Mouse (Mus musculus): ENCODE data around the gene Slc22a23. TPM values are rescaled to one million over a fixed set of nuclear protein-coding genes. Genes with fewer than 3 reads are reported as not detected.

The Slc22a23 gene
- total RNA-seq, 1 experiment from 2014 or later = 0.19 TPM

DNA sequence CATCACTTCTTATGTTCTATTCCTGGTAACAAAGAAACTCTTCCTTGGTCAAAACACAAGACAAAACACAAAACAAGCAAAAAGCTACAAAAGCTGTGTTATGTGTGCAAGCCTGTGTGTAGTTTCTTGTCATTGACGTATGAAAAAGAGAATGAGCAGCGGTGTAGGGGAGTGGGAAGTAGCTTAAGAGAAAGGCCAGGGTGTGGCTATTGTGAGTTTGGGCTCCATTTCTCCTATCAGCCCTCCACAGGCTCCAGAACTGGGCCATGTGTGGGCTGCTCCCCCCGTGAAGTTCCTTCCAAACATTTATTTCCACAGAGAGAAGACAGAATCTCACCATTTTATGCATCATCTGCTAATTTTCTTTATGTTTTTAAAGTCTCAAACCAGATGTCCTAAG is 91.2 kb downstream of the Slc22a23 start:
- no peak for ATAC-seq (replicated peaks; ENCODE audit: insufficient number of reproducible peaks, low FRiP score, low TSS enrichment, poor library complexity, severe bottlenecking)

DNA sequence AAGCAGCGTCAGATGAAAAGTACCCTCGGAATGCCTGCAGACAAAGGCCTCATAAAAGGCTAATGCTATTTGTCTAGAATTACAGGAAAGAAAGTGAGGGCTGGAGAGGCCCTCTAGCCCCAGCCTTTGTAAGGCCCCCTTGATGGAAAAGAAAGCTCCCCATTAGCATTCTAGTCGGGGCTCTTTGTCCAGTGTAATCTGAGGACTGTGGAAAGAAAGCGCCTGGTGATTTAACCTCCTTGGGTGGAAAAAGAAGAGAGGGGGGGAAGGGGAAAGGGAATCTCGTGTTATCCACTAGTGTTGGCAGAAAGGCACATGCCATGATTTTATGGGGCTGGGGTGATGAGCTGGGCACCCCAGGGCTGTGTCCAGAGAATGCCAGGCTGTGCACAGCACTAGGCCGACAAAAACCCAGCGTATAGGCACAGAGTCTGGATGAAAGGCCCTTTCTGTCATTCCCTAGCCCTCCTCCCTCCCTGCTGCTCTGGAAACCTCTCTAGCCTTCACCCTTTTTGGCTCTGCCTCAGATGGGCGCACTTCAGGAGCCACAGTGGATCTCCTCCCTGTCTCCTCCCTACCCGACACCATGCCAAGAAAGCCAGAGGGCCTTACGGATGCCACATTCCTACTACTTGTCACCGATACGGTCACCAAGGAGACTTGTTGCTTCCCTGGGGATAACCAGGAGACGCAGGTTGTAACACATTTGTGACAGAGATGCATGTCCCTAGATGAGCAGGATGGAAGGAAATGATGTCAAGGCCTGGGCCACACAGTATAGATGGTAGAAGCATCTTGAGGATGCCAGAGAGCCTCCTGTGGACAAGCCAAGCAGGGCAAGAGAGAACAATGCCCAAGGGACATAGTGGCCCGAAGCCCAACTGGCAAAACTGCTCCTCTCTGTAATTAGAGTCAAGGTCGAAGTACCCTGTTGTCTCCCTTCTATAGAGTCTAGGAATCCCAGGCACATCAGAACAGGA is 95.8 kb downstream of the Slc22a23 start:
- no peak for ATAC-seq (replicated peaks; ENCODE audit: insufficient number of reproducible peaks, low FRiP score, low TSS enrichment, poor library complexity, severe bottlenecking)

DNA sequence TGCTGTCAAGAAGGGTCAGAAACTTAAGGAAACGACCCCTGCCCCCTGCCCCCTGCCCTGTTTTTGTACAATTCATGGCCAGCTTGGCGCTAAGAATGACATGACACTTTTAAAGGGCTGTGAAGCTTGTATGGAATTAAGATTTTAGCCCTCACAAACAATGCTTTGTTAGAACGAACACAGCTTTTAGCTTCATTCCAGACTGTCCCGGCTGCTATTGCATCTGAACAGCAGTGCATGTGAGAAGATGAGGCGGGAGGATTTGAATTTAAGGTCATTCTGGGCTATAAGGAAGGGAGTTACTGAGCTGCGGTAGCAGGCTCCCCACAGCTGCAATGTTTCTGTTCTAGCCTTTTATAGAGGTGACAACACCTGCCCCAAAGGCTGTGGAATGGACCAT is 96.9 kb downstream of the Slc22a23 start:
- no peak for ATAC-seq (replicated peaks; ENCODE audit: insufficient number of reproducible peaks, low FRiP score, low TSS enrichment, poor library complexity, severe bottlenecking)

GRCm38 (mm10) chr13:34246821-34247220 is 98.2 kb downstream of the Slc22a23 start:
- no peak for ATAC-seq (replicated peaks; ENCODE audit: insufficient number of reproducible peaks, low FRiP score, low TSS enrichment, poor library complexity, severe bottlenecking)

GRCm38 (mm10) chr13:34245216-34245615 is 99.8 kb downstream of the Slc22a23 start:
- ATAC-seq (replicated peaks; ENCODE audit: insufficient number of reproducible peaks, low FRiP score, low TSS enrichment, poor library complexity, severe bottlenecking) = no peak

DNA sequence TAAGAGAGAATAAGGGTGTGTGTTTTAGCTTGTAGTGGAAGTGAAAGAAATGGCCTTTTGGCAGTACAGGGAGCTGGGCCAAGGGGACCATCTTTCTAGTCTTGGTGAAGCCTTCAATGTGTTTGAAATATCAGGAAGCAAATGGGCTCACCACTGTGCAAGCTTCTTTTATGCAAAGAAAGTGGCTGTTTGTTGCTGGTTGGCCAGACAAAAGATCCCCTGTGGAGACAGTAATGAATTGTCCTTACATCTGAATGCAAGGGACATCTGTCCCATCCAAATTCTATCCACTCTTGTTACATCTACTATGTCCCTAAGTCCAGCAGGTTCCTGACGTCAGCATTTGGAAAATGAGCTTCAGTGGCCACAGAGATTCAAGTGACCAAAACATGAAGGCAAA is 100.8 kb downstream of the Slc22a23 start:
- no peak for ATAC-seq (replicated peaks; ENCODE audit: insufficient number of reproducible peaks, low FRiP score, low TSS enrichment, poor library complexity, severe bottlenecking)

GRCm38 (mm10) chr13:34242211-34242610 is 102.8 kb downstream of the Slc22a23 start:
- no peak for ATAC-seq (replicated peaks; ENCODE audit: insufficient number of reproducible peaks, low FRiP score, low TSS enrichment, poor library complexity, severe bottlenecking)

GRCm38 (mm10) chr13:34240087-34240428 is 104.9 kb downstream of the Slc22a23 start:
- no peak for ATAC-seq (replicated peaks; ENCODE audit: insufficient number of reproducible peaks, low FRiP score, low TSS enrichment, poor library complexity, severe bottlenecking)

- ATAC-seq (replicated peaks; ENCODE audit: insufficient number of reproducible peaks, low FRiP score, low TSS enrichment, poor library complexity, severe bottlenecking) = no peak
Measured at GRCm38 (mm10) chr13:34239371-34240086, 105.5 kb downstream of the Slc22a23 start.

DNA sequence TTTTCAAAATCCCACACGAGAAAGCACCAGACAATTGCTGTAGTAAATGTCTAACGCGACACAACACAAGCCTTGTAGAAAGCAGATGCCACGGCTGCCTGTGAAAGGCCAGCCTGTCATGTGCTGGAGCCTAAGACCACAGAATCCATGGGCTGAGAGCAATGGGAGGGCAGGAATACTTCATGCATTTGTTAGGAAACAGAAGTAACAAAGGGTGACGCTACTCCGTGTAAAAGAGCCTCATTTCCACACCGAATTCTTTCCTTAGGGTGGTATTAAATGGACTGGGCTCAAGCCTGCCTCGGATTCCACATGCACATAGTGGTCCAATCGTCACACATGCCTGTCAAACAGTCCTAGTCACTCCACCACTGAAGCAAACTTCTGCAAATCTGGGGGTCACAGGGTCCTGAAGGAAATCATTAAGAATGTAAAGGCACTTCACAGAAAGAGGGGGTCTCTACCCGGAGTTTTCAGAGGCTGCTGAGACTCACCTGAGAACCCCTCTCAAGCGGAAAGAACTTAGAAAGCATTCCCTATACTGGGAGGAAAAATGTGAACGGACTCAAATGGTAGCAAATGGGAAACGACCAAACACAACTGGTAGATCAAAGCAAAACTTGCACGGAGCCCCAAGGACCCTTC is 106.2 kb downstream of the Slc22a23 start:
- ATAC-seq (replicated peaks; ENCODE audit: insufficient number of reproducible peaks, low FRiP score, low TSS enrichment, poor library complexity, severe bottlenecking) = no peak

DNA sequence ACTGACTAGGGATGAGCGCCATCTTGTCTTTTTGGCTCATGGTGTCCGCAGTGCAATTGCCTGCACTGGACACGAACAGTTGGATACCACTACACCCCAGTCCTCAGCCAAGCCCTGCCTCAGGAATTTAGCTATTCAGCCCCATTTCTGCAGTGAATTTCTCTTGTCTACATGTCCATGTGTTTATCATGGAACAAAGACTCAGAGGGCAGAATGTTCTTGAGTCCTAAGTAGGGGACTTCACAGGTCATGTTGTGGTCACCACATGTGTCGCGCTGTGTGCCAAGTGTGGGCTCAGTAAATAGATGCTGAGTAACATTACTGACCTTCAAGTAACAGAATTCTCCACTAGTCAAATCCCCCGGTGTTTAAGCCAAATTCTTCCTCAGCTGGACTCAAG is 109.9 kb downstream of the Slc22a23 start:
- no peak for ATAC-seq (replicated peaks; ENCODE audit: insufficient number of reproducible peaks, low FRiP score, low TSS enrichment, poor library complexity, severe bottlenecking)

- no peak for ATAC-seq (replicated peaks; ENCODE audit: insufficient number of reproducible peaks, low FRiP score, low TSS enrichment, poor library complexity, severe bottlenecking)
Measured at GRCm38 (mm10) chr13:34234439-34234838, 110.5 kb downstream of the Slc22a23 start.

GRCm38 (mm10) chr13:34232992-34233391 is 112.0 kb downstream of the Slc22a23 start:
- ATAC-seq (replicated peaks; ENCODE audit: insufficient number of reproducible peaks, low FRiP score, low TSS enrichment, poor library complexity, severe bottlenecking) = no peak

- ATAC-seq (replicated peaks; ENCODE audit: insufficient number of reproducible peaks, low FRiP score, low TSS enrichment, poor library complexity, severe bottlenecking) = no peak
Measured at GRCm38 (mm10) chr13:34228905-34229304, 116.1 kb downstream of the Slc22a23 start.

GRCm38 (mm10) chr13:34227720-34228661 is 117.0 kb downstream of the Slc22a23 start:
- ATAC-seq (replicated peaks; ENCODE audit: insufficient number of reproducible peaks, low FRiP score, low TSS enrichment, poor library complexity, severe bottlenecking) = no peak

GRCm38 (mm10) chr13:34226940-34227339 is 118.0 kb downstream of the Slc22a23 start:
- ATAC-seq (replicated peaks; ENCODE audit: insufficient number of reproducible peaks, low FRiP score, low TSS enrichment, poor library complexity, severe bottlenecking) = no peak

DNA sequence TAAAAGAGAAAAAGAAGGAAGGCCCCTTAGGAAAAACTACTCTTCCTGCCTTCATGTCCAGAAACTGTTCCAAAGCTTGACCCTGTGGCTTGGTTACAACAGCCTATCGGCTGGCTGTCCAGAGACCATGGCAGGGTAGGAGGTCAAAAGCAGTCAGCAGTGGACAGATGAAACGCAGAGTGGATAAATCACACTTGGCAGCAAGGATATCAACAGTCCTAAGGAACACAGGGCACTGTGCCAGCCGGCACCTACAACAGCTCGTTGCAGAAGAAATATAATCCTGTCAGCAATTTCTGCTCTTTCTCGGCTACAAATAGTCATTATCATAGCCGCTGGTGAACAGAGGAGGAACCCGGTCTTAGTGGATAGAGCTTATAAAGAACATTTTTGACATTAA is 122.0 kb downstream of the Slc22a23 start:
- ATAC-seq (replicated peaks; ENCODE audit: insufficient number of reproducible peaks, low FRiP score, low TSS enrichment, poor library complexity, severe bottlenecking) = no peak

DNA sequence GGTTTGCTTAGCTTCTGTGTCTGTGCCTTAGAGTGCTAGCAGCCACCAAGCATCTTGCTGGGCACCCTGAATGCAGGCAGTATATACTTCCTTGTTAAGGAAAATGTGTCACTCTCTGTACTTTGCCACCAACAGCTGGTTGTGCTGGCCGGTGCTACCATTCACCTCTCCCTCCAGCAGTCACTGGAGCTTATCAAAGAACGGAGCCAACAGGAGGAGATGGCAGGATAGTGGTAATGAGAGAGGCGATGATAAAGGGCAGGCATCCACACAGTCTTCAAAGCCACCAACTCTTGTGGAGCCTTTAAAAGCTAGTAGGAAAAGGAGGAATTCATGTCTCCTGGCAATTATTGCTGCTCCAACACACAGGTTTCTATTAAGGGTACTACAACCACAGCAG is 125.3 kb downstream of the Slc22a23 start:
- no peak for ATAC-seq (replicated peaks; ENCODE audit: insufficient number of reproducible peaks, low FRiP score, low TSS enrichment, poor library complexity, severe bottlenecking)
